Mouse (Mus musculus): ENCODE measurements around the gene Cav1.

DNA sequence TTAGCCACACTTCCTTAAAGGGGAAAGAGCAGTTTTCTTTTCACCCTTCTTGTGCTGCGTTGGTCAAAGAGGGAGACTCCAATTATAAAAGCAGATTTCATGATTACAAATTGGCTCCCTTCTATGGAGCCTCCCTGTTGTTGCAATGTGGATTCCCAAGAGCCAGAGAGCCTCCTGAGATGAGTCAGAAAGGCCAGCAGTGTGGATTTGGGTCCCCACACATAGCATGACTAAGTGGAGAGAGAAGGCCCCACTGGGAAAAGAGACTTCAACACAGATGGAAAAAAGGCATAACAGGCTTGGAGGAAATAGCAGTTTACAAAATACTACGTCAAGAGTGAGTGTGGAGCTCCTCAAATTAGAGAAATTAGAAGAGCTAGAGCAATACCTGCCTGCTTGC is 3.1 kb downstream of the Cav1 start:
- no peak for TF ChIP-seq CTCF (conservative IDR thresholded peaks at IDR 0.05; ENCODE audit: low read length)
- TF ChIP-seq NANOG (IDR thresholded peaks at IDR 0.05; ENCODE audit: borderline replicate concordance, low read length), result no peak
